Mouse (Mus musculus) liver (tissue): ENCODE measurements around the gene Mansc4.

Experiments used
- DNase-seq: peaks from one replicate; pipeline ENCODE4 v3.0.0-alpha.2; 2020; ENCODE audit warnings: mixed read lengths

Mansc4 gene

DNA sequence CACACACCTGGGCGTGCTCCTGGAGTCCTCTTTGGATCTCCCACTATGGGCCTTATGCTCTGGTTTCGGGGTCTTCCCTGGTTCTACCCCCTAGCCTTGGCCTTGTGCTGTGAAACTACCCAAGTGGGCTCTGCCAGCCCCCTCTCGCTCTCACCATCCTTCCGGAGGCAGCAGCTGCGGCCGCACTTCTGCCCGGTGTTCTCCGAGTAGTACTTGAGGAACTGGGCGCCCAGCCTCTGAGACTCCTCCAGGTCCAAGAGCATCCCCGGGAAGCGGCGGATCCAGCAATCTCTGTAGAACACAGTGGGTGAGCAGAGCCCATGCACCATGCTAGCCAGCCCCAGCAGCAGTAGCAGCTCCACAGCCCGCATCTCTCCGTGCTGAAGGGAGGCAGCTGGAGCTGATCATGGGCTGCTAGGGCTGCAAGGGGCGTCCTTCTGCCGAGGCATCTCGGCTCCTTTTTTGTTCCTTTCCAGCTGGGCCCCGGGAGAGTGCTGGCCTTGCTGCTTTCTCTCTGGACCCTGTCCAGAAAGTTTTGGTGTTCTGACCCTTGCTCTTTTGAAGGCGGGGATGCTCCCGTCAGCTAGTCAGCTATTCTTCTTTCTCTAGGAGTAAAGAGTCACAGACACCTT is at the start of gene Mansc4:
Gene Mansc4, minus strand, starts transcription at position 439 of the 632 bp plus-strand sequence.
- no peak for DNase-seq

DNA sequence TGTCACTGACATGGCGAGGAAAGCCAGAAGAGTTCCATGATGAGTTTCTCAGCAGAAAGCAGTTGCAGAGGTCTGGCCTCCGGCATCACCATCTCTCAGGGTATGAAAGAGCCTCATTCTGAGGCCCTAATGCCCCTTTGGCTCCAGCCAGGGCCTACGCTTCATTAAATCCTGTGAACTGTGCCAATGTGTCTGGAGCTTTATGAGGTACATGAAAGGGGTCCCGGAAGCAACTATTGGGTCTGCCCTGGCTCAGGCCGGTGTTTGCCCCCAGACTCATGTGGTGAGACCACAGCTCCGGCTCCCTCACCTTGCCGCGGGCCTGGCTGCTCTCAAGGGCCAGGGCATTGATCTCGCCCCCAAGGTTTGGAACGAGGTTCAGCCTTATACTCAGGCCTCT is 40.4 kb upstream of the Mansc4 start:
- no peak for DNase-seq

DNA sequence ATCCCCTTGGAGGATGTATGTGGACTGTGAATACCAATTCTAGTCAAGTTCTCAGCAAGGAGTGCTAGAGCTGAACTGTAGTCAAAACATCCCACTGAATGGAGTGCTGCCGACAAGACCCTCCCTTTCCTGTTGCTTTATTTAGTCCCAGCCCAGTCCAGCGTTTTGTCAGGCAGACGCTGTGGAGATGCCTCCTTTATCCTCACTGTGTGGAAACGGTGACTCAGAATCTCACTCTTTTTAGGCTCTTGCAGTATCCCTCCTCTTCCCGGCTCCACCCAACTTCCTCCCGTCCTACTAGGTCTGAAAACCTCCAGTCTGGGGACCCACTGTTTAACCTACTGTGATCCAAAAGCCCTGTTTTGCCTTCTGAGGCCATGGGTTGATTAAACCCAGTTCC is 34.5 kb upstream of the Mansc4 start:
- DNase-seq, result no peak

DNA sequence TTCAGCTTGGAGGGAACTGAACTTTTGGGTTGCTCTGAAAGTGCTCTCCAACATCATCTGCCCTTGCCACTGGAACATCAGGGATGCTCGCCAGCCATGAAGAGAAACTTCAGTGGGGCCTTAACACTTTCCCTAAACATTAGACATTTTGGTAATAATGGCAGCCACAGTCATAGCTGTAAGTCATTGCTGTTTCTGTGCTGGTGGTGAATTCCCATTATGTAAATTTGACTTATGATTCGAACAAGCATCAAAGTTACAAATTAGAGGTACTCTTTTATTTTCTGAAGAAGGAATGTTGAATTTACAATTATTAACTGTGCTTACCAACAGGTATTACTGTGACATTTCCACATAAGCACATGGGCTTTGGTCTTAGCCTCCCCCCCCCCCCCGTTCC is 31.4 kb upstream of the Mansc4 start:
- no peak for DNase-seq

DNA sequence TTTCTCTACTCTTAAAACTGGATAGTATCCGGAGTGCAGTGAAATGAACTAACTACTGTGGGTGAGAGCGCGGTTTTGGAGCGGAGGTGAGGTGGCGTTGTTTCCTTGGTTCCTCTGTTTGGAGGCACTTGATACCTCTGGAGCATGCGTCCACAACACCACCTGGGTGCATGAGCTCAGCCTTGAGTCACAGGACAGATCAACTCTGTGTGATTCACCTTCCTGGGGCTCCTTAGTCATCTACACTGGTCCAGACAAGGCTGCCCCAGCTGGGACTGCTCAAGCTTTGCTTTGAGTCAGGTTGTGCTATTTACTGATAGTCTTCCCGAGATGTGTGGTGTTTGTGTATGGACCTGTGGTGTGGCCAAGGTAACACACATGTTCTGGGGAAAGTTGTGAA is 30.9 kb upstream of the Mansc4 start:
- no peak for DNase-seq

DNA sequence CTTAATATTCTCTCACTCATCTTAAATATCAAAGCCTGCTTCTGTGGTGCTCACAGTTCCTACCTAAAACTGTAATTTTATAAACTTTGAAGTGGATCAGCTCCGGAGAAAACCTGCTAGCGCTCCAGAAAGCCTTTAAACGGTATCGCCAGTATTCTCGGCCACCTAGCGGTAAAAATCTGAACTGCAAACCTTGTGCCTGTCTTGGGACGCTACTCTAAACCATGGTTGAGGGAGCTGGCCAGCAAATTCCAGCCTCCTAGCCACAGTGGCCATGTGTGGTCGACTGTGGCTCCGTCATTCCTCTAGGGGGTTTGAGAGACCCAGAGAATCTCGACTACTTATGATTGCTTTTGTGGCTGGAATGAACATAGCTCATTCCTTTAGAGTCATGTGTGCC is 29.7 kb upstream of the Mansc4 start:
- peak; percentile 73 for DNase-seq

DNA sequence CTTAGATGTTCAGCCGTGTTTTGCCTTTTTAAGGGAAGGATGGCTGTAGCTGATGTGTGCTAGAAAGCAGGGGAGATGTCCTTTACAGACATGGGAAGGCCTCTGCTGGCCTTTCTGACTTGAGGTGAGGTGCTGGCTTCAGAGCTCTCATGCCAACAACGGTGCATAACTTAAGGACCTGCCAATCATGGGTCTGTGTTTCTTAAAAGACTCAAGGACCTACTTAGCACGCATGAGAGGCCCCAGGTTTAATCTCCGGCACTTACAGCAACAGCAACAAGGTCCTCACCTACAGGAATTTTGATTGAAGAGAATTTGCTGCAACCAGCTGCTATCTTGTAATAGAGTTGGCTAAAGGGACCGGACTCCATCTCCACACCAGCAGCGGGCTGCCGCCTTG is 22.5 kb upstream of the Mansc4 start:
- no peak for DNase-seq

DNA sequence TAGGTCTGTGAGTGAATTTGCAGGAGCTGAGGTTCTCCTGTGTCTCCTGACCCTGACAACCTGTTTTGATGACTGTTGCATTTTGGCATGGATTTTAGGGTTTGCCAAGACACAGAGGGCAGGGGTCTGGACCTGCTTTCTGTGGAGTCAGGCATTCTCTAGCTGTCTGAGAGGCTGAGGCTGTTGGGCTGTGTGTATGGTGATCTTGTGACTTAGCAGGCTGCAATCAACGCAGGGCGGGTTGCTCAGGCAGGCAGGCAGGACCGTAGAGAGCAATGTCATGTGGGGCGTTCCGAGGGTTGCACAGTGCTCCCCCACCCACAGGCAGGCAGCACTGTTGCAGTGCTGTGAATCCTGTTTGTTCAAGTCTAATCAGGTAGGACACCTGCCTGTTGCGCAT is 19.9 kb upstream of the Mansc4 start:
- no peak for DNase-seq

DNA sequence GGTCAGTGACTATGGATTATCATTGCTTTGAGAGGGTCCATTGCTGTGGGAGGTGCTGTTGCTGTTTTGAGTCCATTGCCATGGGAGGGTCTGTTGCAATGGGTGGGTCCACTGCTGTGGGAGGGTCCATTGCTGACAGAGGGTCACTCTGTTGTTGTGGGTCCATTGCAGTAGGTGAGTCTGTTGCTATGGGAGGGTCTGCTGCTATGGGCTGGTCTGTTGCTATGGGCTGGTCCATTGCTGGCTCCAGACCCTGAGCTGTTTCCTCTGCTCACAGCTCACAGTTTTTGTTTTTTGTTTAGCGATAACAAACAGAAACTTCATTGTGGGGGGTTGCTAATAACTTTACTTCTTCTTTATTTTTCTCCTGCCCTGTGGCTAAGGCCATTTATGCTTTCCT is 18.7 kb upstream of the Mansc4 start:
- no peak for DNase-seq

DNA sequence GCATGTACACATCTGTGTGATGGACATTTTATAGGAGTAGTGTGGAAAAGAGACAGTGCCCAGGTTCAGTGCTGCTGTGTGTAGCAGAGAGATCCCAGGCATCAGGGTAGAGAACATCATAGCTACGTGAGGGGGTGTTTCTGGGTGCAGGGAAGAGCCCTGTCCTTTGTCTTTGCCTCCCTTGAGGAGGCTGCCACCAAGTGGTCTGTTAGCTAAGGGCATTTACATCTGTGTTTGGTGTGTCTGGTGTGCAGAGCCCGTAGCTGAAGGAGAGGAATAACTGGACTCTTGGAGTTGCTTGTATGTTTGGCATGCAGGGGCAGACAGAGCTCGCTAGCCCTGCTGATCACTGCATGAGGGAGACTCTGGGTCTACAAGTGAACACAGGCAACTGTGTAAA is 15.5 kb upstream of the Mansc4 start:
- DNase-seq, result no peak

DNA sequence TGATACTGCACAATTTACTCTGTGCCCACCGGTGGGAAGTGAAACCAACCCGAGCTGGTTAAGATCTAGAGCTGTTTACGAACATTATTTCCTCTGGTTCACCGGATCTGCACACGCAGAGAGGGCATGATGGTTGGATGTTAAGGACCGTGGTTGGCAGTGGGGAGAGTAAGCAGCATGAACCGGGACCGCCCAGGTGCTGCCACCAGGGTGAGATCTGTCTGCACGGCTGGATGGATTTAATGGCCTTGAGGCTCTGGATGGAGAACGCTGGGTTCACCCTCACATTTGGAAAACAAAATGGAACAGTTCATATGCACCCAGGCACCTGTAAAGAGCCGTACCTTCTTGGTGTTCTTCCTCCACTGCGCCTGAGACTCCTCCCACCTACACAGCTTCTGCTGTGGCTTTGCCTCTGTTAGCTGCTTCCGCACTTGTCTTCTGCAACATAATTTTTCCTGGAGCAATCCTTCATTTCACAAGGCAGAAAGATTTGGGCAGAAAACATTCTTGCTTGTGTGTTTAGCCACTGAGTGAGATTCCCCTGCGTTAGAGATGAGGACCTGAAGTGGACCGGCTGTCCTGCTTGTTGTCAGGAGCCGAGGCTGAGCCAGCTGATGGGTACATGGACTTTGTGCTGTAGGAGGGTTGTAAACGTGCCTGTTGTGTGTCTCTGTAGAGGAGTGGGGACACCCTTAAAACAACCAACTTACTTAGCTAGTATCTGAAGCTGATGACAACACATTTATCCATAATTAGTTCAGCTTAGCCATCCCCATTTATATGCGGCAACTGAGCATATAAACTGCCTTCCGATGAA is 12.8 kb upstream of the Mansc4 start:
- DNase-seq, result no peak

DNA sequence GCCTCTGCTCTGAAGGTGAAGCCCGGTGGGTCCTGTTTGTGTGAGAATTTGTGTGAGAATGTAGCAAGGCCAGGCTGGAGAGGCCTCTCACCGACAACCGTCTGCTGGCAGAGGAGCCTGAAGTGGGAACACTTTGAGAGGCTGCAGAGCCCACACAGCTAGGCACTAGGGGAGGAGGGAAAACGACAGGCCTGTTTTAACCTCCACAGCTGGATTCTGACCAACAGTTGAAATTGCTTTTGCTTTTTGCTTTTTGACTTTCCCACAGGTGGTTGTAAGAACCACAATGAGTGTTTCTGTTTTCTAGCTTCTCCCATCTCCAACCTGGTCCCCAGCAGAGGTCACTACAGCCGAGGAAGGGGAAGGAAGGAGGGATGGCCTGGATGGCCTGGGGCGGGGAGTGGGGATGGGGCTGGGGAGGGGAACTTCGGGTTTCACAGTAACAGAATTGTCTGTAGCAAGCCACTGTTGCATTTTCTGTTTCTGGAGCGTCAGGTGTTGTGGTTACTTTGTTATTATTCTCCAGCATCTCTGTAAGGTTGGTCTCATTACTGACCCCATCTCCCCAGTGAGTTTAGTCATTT is 10.6 kb upstream of the Mansc4 start:
- DNase-seq, result no peak

DNA sequence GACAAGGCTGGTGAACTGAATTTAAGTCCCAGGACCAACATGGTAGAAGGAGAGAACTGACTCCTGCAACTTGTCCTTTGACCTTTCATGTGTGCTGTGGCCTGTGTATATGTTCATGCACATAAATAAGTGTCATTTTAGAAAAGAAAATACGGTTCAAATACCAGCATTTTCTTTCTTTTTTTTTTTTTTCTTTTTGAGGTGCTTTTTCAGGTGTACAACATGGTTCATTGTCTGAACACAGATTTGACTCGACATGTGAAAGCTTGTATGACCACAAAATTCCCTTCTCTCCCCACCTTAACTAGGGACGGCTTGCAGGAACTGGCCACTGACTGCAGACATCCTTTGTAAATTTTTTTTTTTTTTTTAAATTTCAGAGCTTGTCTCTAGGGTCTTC is 10.1 kb upstream of the Mansc4 start:
- no peak for DNase-seq

DNA sequence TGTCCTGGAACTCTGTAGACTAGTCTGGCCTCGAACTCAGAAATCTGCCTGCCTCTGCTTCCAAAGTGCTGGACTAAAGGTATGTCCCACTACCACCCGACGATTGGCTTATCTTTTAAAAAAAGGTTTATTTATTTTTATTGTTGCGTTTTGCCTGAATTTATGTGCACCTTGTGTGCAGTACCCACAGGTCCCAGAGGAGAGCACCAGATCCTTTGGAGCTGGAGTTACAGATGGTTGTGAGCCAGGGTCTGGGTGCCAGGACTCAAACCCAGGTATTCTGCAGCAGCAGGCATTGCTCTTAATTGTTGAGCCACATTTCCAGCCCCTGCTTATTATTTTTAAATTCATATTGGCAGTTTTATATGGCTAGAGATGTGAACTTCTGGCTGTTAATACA is 9.3 kb upstream of the Mansc4 start:
- no peak for DNase-seq

DNA sequence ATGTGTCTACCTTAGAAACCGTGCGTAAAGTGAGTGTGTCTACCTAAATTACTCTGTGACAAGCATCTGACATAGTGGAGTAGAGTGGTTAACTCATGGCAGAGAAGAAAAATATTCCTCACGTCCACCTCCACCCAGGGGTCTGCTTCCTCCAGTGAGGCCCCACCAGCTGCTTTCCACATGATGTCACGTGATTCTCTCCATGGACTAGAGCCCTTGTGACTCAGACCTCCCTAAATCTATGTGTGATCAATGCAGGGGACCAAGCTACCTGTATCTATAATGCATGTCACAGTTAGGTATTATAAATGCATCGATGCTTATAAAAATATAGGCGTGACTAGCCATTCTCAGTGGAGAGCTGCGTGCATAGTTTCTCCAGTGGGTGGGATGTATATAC is 7.9 kb upstream of the Mansc4 start:
- no peak for DNase-seq

DNA sequence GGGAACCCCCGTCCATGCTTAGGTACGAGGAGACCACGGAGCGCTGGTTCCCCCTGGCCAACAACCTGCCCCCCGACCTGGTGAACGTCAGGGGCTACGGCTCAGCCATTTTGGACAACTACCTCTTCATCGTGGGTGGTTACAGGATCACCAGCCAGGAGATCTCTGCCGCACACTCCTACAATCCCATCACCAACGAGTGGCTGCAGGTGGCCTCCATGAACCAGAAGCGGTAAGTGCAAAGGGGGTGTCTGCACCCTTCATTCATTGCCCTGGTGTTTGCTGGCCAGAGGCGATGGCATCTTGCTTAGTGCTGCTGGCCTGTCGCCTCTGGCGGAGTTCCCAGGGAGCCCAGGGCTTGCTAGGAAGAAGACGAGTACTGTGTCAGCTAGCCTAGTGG is 5.3 kb upstream of the Mansc4 start:
- peak; percentile 30 for DNase-seq

DNA sequence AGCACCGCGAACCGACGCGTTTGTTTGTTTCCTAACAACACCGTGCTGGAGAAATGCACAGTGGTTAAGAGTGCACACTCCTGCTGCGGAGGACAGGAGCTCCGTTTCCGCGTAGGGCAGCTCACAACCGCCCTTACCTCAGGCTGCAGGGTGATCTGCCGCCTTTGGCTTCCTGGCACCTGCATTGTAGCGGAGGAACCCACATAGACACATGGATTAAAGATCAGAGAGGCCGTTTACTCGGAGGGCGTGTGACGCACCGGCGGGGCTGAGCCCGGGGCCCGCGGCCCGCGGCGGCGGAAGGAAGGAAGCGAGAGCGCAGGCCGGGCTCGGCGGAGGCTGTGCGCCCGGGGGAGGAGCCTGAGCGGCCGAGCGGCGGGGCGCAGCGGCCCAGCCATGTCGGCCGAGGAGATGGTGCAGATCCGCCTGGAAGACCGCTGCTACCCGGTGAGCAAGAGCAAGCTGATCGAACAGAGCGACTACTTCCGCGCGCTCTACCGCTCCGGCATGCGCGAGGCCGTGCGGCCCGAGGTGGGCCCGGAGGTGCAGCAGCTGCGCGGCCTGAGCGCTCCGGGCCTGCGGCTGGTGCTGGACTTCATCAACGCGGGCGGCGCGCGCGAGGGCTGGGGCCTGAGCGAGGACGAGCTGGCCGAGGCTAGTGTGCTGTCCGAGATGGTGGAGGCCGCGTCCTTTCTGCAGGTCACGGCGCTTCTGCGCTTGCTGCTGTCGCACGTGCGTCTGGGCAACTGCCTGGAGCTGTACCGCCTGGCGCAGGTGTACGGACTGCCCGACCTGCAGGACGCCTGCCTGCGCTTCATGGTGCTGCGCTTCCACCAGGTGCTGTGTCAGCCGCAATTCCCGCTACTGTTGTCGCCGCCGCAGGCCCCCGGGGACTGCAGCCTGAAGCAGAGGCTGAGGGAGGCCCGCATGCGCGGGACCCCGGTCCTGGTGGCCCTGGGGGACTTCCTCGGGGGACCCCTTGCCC is 4.6 kb upstream of the Mansc4 start, which contains the start of gene Klhl42:
Gene Klhl42, plus strand, starts transcription at position 244 of the 985 bp plus-strand sequence.
- peak; percentile 70 for DNase-seq

DNA sequence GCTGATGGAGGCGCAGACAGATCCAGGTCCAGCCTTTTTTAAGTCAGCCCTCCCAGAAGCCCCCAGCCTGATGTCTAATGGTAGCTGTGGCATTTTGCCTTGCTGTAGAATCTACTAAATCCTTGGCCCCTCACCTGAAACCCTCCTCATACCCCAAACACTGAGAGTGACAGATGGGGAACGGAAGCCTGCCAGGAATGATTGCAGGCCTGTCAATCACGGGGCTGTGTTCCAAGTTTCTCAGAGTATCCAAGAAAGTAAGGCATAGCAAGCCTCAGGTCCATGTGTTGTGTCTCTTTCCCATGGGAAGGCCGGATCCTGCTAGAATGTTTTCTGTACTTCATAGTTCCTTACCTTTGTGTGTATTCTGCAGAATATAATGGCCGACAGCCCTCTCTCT is 3.4 kb upstream of the Mansc4 start:
- no peak for DNase-seq

DNA sequence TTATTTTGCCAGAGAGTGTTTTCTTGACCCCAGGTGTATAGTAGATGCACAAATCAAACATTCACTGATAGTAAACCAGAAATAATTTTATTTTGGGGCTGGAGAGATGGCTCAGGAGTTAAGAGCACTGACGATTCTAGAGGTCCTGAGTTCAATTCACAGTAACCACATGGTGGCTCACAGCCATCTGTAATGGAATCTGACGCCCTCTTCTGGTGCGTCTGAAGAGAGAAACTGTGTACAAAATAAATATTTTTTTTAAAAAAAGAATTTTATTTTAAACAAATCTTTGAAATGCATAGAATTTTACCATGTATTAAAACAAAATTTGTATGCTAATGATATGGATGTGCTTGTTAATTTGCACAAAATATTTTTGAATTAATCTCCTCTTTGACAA is 1.7 kb upstream of the Mansc4 start:
- no peak for DNase-seq

DNA sequence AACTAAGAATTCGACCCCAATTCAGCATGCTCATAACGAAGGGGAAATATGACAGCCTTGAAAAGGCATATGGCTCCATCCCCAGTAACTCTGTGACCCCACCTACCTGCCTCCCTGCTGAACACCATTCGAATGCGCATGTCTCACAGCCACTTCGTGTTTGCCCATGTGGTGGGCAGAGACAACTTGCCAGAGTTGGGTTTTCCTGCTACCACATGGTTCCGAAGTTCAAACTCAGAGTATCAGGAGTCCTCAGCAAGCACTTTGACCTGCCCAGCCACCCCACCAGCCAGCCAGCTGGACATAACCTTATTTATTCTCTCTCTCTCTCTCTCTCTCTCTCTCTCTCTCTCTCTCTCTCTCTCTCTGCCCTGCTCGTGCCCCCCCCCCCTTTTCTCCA is 904 bp upstream of the Mansc4 start:
- DNase-seq, result no peak

DNA sequence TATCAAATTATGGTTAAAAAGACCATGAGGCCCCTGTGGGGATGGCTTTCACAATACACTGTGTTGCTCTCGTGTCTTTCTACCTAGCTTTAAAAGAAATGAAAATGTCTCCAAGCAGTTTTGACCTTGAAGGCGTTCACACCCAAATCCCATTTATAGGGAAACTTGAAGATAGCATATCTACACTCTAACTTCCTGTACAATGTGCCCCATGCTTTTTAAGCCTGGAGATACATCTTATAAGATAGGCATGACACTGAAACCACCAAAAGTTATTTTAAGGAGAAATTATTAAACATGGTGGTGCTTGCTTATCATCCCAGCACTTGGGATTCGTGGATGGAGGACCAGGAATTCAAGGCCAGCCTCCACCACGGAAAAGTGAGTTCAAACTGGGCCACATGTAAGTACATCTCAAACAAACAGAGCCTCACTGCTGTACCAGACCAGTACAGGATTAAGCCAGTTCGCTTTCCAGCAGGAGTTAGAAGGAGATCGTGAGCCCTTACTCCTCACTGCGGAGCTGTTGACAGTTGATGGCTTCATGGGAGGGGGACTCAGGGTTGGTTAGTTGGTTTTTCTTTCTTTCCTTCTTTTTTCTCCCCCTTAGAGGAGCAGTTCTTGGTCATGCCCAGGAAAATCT is 1.3 kb downstream of the Mansc4 start:
- DNase-seq, result no peak

DNA sequence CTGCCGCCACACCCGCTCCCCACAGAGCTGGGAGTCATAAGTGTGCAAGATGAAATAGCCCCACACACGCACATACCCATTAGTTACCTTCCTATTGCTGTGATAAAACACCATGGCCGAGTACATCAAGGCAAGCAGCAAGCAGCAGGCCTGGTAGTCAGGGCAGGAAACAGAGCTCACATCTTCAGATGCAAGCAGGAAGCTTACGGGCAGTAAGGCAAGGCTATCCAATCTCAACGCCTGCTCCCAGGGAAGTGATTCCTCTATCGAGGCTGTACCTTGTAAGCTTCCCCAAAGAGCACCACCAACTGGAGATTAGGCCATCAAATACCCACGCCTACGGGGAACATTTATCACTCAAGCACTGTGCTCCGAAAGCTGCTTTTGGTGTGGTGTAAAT is 6.9 kb downstream of the Mansc4 start:
- no peak for DNase-seq

DNA sequence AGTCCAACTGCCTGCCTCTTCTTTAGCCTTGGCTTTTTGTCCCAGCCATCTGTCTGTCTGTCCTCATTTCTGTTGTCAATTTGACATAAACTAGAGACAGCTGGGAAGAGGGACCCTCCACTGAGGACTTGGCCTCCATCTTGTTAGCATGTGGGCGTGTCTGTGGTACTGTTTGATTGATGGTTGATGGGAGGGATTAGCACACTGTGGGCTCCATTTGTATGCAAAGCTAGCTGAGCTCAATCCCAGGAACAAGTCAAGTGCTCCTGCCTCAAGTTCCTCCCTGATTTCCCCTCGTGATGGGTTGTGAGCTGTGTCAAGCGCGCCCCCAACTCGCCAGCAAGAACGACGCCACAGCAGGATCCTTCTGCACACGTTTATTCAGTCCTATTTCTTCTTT is 10.0 kb downstream of the Mansc4 start:
- no peak for DNase-seq
